21 mouse cellular contexts compared by ENCODE assay signal in the genomic region with DNA sequence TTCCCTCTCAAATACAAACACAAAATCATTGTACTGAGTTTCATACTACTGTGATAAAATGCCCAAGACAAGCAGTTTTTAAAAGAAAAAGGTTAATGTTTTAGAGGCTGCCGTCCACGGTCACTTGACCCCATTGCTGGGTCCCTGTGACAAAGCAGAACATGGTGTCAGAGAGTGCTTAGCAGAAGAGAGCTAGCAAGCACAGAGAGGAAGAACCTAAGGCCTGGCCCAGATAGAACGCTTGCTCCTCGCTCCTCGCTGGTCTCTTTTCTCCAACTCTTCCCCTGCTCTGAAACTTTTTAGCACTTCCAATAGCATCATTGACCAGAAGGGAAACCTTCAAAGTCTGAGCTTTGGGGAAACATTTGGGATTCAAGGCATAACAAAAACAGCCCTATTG. TPM values are rescaled to one million over a fixed set of nuclear protein-coding genes. Genes with fewer than 3 reads are reported as not detected.
DNase-seq lines count a peak whose midpoint lies in the region; ATAC-seq lines count a peak whose summit lies in the region.
"Had no signal": no experiment of that assay in that cellular context is flagged by ENCODE, and none has a peak within 500 bp of the region (broad histone marks: within the 10 kb centered on the region; RNA-seq: fewer than 3 reads in every experiment).

No protein-coding gene starts in this region.

- no peaks in the 10 kb centered on the region for H3K36me3 ChIP-seq in midbrain, embryonic 11.5 days (ENCODE audit: control insufficient read depth, insufficient read depth, low read length)
- H3K36me3 ChIP-seq in midbrain, embryonic 10.5 days, result no peaks in the 10 kb centered on the region
- H3K36me3 ChIP-seq: G1E had no signal

- WGBS in midbrain, embryonic 11.5 days, result 87% methylated on average over 5 of the region's 5 CpGs
- 83% methylated on average over 5 of the region's 5 CpGs for WGBS in midbrain, embryonic 10.5 days

- no peaks in the 10 kb centered on the region for H3K9me3 ChIP-seq in midbrain, embryonic 11.5 days (ENCODE audit: control insufficient read depth, low read length)
- H3K9me3 ChIP-seq in midbrain, embryonic 10.5 days (replicated peaks), result no peaks in the 10 kb centered on the region

- H3K4me2 ChIP-seq in midbrain, embryonic 11.5 days, result no peak overlapping the region

- peak; percentile 70 for DNase-seq in heart, adult 11 months
- no peak for DNase-seq in heart, adult 18-20 months
- peak; percentile 74 for DNase-seq in midbrain, embryonic 11.5 days (ENCODE audit: low spot score, missing footprints)
- no peak for DNase-seq in midbrain, embryonic 10.5 days (ENCODE audit: low spot score)
- DNase-seq: adrenal gland, adult 2 months; adrenal gland, adult 8-10 months; adrenal gland, postnatal 10 days; adrenal gland, postnatal 14 days; adrenal gland, postnatal 25 days; adrenal gland, postnatal 36 days; B cell, adult 2 months; cerebellum, adult 11 months; cerebellum, adult 11-12 months; cerebellum, adult 18-20 months had no signal

- no peaks in the 10 kb centered on the region for H3K27me3 ChIP-seq in midbrain, embryonic 11.5 days (ENCODE audit: control insufficient read depth, insufficient read depth, low read length)
- no peaks in the 10 kb centered on the region for H3K27me3 ChIP-seq in midbrain, embryonic 10.5 days (ENCODE audit: low read depth, poor library complexity, severe bottlenecking)
- H3K27me3 ChIP-seq: CH12.LX had no signal

- no peak overlapping the region for H3K4me3 ChIP-seq in midbrain, embryonic 11.5 days (ENCODE audit: low read depth, low read length)
- no peak overlapping the region for H3K4me3 ChIP-seq in midbrain, embryonic 10.5 days

- no peaks in the 10 kb centered on the region; the same call in 1 of the 2 replicates for H3K4me1 ChIP-seq in midbrain, embryonic 11.5 days (ENCODE audit: control insufficient read depth, insufficient read depth, low read length)
- peaks cover 9% of the 10 kb centered on the region for H3K4me1 ChIP-seq in midbrain, embryonic 10.5 days

- ATAC-seq in midbrain, embryonic 11.5 days (ENCODE audit: low FRiP score), result no peak
- ATAC-seq: activated CD4-positive, CD25-positive, alpha-beta regulatory T cell, adult 4 months; CD4-positive, CD25-positive, alpha-beta regulatory T cell, adult 4 months; Patski had no signal

- no peak overlapping the region for H3K27ac ChIP-seq in midbrain, embryonic 11.5 days (ENCODE audit: low read depth, low read length)
- H3K27ac ChIP-seq in midbrain, embryonic 10.5 days (replicated peaks), result no peak overlapping the region

- no peak overlapping the region for H3K9ac ChIP-seq in midbrain, embryonic 11.5 days (ENCODE audit: low read length)

RNA-seq across cellular contexts. Expression of a gene that starts 19.4 kb away (rescaled TPM):
- total RNA-seq in heart, adult 18-20 months (2021), result 1 to 10 TPM in 1 of 2 experiments, under 1 TPM in 1; 0.92 to 2.3 TPM
- 0.52 and 0.63 TPM in 2 replicates for polyA plus RNA-seq in midbrain, embryonic 11.5 days (2014; fragmentation: Nextera tagmentation; extraction: Ambion mirVana)
- 0.65 TPM in 2 replicates for polyA plus RNA-seq in midbrain, embryonic 10.5 days (2016; fragmentation: Nextera tagmentation; extraction: Ambion mirVana)
- total RNA-seq: CH12.LX, MEL had no signal
- polyA plus RNA-seq: activated CD4-positive, CD25-positive, alpha-beta regulatory T cell, adult 4 months; C2C12; CD4-positive, CD25-positive, alpha-beta regulatory T cell, adult 4 months; G1E; Patski had no signal

Comparison
In these comparisons a context has a peak if more than half of its experiments do, and no peak if none do; other contexts are left out.
1. DNase-seq: peak in heart, adult 11 months (single experiment) and midbrain, embryonic 11.5 days (single experiment); none in heart, adult 18-20 months (0 of 2) and midbrain, embryonic 10.5 days (single experiment).